Mouse (Mus musculus) small intestine, adult 2 months (tissue): ENCODE results near the gene Rngtt. TPM values are rescaled to one million over a fixed set of nuclear protein-coding genes. Genes with fewer than 3 reads are reported as not detected.

ENCODE experiments used
- H3K27ac ChIP-seq: fragments of 200-500 bp; 2 replicates; pipeline ENCODE4 v1.5.1; 2012; ENCODE audit warnings: low read depth, low read length, control low read depth, inconsistent platforms; ENCODE audit not compliant: insufficient read depth
- H3K27me3 ChIP-seq: fragments of 200-500 bp; 2 replicates; pipeline ENCODE4 v1.6.1; 2012; ENCODE audit warnings: mild to moderate bottlenecking, moderate library complexity, low read length, inconsistent platforms; ENCODE audit not compliant: control insufficient read depth, insufficient read depth
- H3K36me3 ChIP-seq: fragments of 200-500 bp; 2 replicates; pipeline ENCODE4 v1.6.1; 2012; ENCODE audit warnings: mild to moderate bottlenecking, low read length, control low read depth, inconsistent platforms; ENCODE audit not compliant: control insufficient read depth, insufficient read depth
- H3K4me1 ChIP-seq: fragments of 200-500 bp; 2 replicates; pipeline ENCODE4 v1.6.1; 2012; ENCODE audit warnings: low read length, inconsistent platforms, mixed read lengths; ENCODE audit not compliant: control insufficient read depth, insufficient read depth, insufficient read length
- H3K4me3 ChIP-seq: fragments of 200-500 bp; 2 replicates; pipeline ENCODE4 v1.5.1; 2012; ENCODE audit warnings: low read depth, mild to moderate bottlenecking, control low read depth, inconsistent platforms, low read length, moderate library complexity
- CTCF ChIP-seq: fragments of 200-500 bp; IDR thresholded peaks from 2 replicates; pipeline ENCODE4 v1.5.1; 2012; ENCODE audit warnings: low read depth, mild to moderate bottlenecking, control low read depth, inconsistent platforms, low read length, moderate library complexity, mixed read lengths; ENCODE audit not compliant: insufficient replicate concordance, insufficient read length; ENCODE audit errors: extremely low read depth
- POLR2A ChIP-seq: fragments of 200-500 bp; IDR thresholded peaks from 2 replicates; pipeline ENCODE4 v1.6.1; 2012; ENCODE audit warnings: low read depth, mild to moderate bottlenecking, control low read depth, inconsistent platforms, low read length, moderate library complexity
- WGBS: fragments of 180-500 bp; shearing (Covaris S2); methylation state at CpG from one replicate; pipeline ENCODE4 v1.1.7; 2018; 5-methylcytosine and 5-hydroxymethylcytosine counted together
- polyA plus RNA-seq: library from polyadenylated mRNA; depleted of rRNA; stranded (reverse); fragments of >200 nt; gene quantifications from 2 replicates; pipeline ENCODE4 v1.2.3, GENCODE M21; 2012

The Rngtt gene
- polyA plus RNA-seq, 1 experiment = 1.5 TPM

DNA sequence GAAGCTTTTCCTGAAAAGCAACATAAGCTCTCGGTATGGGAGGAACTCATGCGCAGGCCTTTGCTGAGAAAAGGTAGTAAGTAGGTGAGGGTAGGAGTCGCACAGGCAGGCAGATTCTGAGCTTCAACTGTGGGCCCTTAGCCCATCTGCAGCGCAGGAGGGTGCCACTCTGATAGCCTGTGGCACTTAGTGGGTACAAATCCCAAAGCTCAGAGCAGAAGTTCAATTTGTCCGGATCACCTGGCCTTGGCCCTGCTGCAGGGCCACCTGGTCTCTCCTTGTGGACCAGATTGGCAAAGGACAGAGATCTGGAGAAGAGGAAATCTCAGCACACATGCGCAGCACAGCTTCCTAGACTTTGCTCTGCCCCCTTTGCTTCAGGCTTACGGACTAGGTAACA lies 210.1 kb downstream of the Rngtt start:
- no peak for TF ChIP-seq POLR2A
- TF ChIP-seq CTCF = no peak
- H3K36me3 ChIP-seq = no peaks in the 10 kb centered on the region
- H3K27me3 ChIP-seq = no peaks in the 10 kb centered on the region
- H3K4me3 ChIP-seq = no peak overlapping the region
- WGBS = 84% methylated on average over 7 of the region's 7 CpGs
- no peak overlapping the region for H3K27ac ChIP-seq
- H3K4me1 ChIP-seq = no peaks in the 10 kb centered on the region

GRCm38 (mm10) chr4:33520938-33521337 lies 210.8 kb downstream of the Rngtt start:
- H3K4me1 ChIP-seq = no peaks in the 10 kb centered on the region
- WGBS = 82% methylated on average over 10 of the region's 10 CpGs
- no peak overlapping the region for H3K27ac ChIP-seq

GRCm38 (mm10) chr4:33523774-33524173 lies 213.7 kb downstream of the Rngtt start:
- Histone ChIP-seq H3K27me3 (no peaks in the 10 kb centered on the region), H3K4me1 (no peaks in the 10 kb centered on the region), H3K27ac (no peak overlapping the region), H3K36me3 (no peaks in the 10 kb centered on the region), H3K4me3 (no peak overlapping the region)
- TF ChIP-seq POLR2A (no peak), CTCF (no peak)
- 85% methylated on average over 3 of the region's 3 CpGs for WGBS

More at GRCm38 (mm10) chr4:33520938-33521337, 210.8 kb downstream of the Rngtt start:
- Histone ChIP-seq H3K36me3 (no peaks in the 10 kb centered on the region), H3K4me3 (no peak overlapping the region), H3K27me3 (no peaks in the 10 kb centered on the region)
- TF ChIP-seq CTCF (no peak), POLR2A (no peak)

- Histone ChIP-seq H3K27ac (no peak overlapping the region), H3K36me3 (no peaks in the 10 kb centered on the region), H3K4me3 (no peak overlapping the region), H3K4me1 (no peaks in the 10 kb centered on the region), H3K27me3 (no peaks in the 10 kb centered on the region)
- TF ChIP-seq CTCF (no peak), POLR2A (no peak)
- 72% methylated on average over 10 of the region's 10 CpGs for WGBS
Observed at GRCm38 (mm10) chr4:33524481-33525141, 214.5 kb downstream of the Rngtt start.

DNA sequence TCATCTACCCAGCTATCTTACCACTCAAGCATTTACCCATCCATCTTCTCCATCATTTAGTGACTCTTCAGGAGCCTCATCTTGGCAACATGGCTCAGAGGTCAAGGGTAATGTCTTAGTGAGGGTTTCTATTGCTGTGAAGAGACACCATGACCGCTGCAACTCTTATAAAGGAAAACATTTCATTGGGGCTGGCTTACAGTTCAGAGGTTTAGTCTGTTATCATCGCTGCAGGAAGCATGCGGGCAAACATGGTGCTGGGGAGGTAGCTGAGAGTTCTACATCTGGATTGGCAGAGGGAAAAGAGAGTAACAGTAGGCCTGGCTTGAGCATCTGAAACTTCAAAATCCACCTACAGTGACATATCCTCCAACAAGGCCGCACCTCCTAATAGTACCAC lies 215.2 kb downstream of the Rngtt start:
- no peaks in the 10 kb centered on the region for H3K36me3 ChIP-seq
- no peaks in the 10 kb centered on the region for H3K27me3 ChIP-seq
- H3K27ac ChIP-seq = no peak overlapping the region
- no peak overlapping the region for H3K4me3 ChIP-seq
- H3K4me1 ChIP-seq = no peaks in the 10 kb centered on the region
- TF ChIP-seq CTCF = no peak
- no peak for TF ChIP-seq POLR2A
- 94% methylated on average over 4 of the region's 4 CpGs for WGBS

DNA sequence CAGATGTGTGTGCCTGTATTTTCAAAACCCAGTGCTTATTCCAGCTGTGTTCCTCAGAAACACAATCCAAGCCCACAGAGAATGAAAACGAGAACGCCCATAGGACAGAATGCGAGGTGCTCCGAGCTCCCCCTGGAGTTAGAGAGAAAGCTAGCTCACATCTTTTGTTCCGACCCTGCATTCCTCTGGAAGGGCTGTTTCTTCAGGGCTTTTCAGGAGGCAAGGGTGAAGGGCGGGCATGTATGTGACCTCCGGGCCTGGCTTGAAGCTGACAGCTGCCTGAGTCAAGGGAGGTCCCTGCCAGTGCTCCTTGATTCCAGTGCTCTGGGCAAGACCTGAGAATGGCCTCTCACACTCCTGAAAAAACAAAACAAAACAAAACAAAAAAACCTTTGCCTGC lies 216.0 kb downstream of the Rngtt start:
- no peak for TF ChIP-seq POLR2A
- TF ChIP-seq CTCF = no peak
- no peaks in the 10 kb centered on the region for H3K4me1 ChIP-seq
- no peak overlapping the region for H3K4me3 ChIP-seq
- WGBS = 60% methylated on average over 7 of the region's 7 CpGs
- H3K27me3 ChIP-seq = no peaks in the 10 kb centered on the region
- no peaks in the 10 kb centered on the region for H3K36me3 ChIP-seq
- no peak overlapping the region for H3K27ac ChIP-seq

DNA sequence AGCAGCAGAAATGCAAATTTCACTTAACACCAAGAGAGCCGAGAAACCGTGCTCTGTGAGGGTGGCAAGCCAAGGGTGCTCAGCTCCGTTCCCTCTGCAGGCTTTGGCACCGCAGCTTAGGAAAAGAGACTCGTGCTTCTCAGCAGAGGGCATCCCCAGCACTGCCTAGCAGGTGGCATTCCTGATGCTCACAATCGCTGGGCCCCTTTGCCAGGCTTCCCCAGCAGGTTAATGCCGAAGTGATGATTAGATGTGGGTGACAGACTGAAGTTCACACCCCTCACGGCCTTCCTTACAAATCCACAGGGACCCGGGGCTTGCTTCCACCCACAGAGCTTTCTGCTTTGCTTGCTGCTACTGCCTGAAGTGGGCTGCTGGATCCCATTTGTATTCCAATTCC lies 216.6 kb downstream of the Rngtt start:
- no peak for TF ChIP-seq POLR2A
- no peak for TF ChIP-seq CTCF
- H3K27ac ChIP-seq = no peak overlapping the region
- H3K4me3 ChIP-seq = no peak overlapping the region
- H3K27me3 ChIP-seq = no peaks in the 10 kb centered on the region
- no peaks in the 10 kb centered on the region for H3K4me1 ChIP-seq
- 55% methylated on average over 9 of the region's 9 CpGs for WGBS
- H3K36me3 ChIP-seq = no peaks in the 10 kb centered on the region

DNA sequence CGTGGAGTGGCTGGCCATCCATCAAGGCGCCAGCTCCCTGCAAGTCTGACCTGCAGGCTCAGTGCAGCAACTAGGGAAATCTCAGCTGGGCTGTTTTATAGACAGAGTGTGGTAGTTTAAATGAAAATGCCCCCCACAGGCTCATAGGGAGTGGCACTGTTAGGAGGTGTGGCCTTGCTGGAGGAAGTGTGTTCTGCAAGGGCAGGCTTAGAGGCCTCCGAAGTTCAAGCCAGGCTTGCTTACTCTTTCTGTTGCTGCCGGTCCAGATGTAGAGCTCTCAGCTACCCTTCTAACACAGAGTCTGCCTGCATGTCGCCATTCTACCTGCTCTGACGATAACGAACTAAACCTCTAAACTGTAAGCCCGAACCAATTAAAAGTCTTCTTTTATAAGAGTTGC lies 222.5 kb downstream of the Rngtt start:
- Histone ChIP-seq H3K4me3 (no peak overlapping the region), H3K4me1 (no peaks in the 10 kb centered on the region), H3K36me3 (no peaks in the 10 kb centered on the region), H3K27me3 (no peaks in the 10 kb centered on the region), H3K27ac (no peak overlapping the region)
- WGBS = 73% methylated on average over 8 of the region's 8 CpGs
- no peak for TF ChIP-seq CTCF
- no peak for TF ChIP-seq POLR2A
